Comparison of ENCODE assay signal across 8 mouse cellular contexts in genomic region chr1:91249564-91250414, GRCm38 (mm10). TPM values are rescaled to one million over a fixed set of nuclear protein-coding genes. Genes with fewer than 3 reads are reported as not detected.
A peak's percentile ranks its signal among the peaks of the same experiment; 100 is the strongest.
DNase-seq lines count a peak whose midpoint lies in the region; ATAC-seq and TF ChIP-seq lines count a peak whose summit lies in the region.

Ube2f (plus strand) TSS chr1:91250304.

- TF ChIP-seq CTCF in CH12.LX (conservative IDR thresholded peaks at IDR 0.05 in 1 of 2, IDR thresholded peaks at IDR 0.05 in 1 of 2; ENCODE audit: low read depth in 2 of 2, low read length in 2 of 2) = no peak

- peak within 1 kb of the TSS; percentile 94 to 98 (median 97) for H3K4me3 ChIP-seq in CH12.LX (replicated peaks in 1 of 3; ENCODE audit: low read depth in 2 of 3, low read length in 2 of 3, poor library complexity in 1 of 3)
- H3K4me3 ChIP-seq in forebrain, embryonic 11.5 days (ENCODE audit: low read depth, low read length) = peak within 1 kb of the TSS; percentile 99
- H3K4me3 ChIP-seq in heart, embryonic 16.5 days (ENCODE audit: low read length) = peak within 1 kb of the TSS; percentile 80
- H3K4me3 ChIP-seq in liver, embryonic 15.5 days (replicated peaks) = peak within 1 kb of the TSS; percentile 98
- H3K4me3 ChIP-seq in neural tube, embryonic 12.5 days = peak within 1 kb of the TSS; percentile 99

- H3K27me3 ChIP-seq in CH12.LX (replicated peaks) = no peaks in the 10 kb centered on the region
- H3K27me3 ChIP-seq in forebrain, embryonic 11.5 days (ENCODE audit: control insufficient read depth, insufficient read depth, low read length) = no peaks in the 10 kb centered on the region
- no peaks in the 10 kb centered on the region for H3K27me3 ChIP-seq in heart, embryonic 16.5 days (ENCODE audit: control insufficient read depth, insufficient read depth, low read length)
- H3K27me3 ChIP-seq in liver, embryonic 15.5 days = no peaks in the 10 kb centered on the region
- no peaks in the 10 kb centered on the region for H3K27me3 ChIP-seq in neural tube, embryonic 12.5 days (replicated peaks)

- WGBS in forebrain, embryonic 11.5 days = under 1% methylated on average over 43 of the region's 43 CpGs
- under 1% methylated on average over 43 of the region's 43 CpGs for WGBS in heart, embryonic 16.5 days
- WGBS in liver, embryonic 15.5 days (ENCODE audit: insufficient replicate concordance) = 1% methylated on average over 43 of the region's 43 CpGs
- under 1% methylated on average over 43 of the region's 43 CpGs for WGBS in neural tube, embryonic 12.5 days

- peaks cover 0 to 16% of the 10 kb centered on the region in 2 experiments for H3K36me3 ChIP-seq in CH12.LX (replicated peaks in 1 of 2; ENCODE audit: control insufficient read depth in 1 of 2, insufficient read depth in 1 of 2, low read length in 1 of 2)
- no peaks in the 10 kb centered on the region for H3K36me3 ChIP-seq in forebrain, embryonic 11.5 days (ENCODE audit: control insufficient read depth, insufficient read depth, low read length)
- H3K36me3 ChIP-seq in heart, embryonic 16.5 days (ENCODE audit: control insufficient read depth, insufficient read depth) = no peaks in the 10 kb centered on the region
- peaks cover 8% of the 10 kb centered on the region for H3K36me3 ChIP-seq in liver, embryonic 15.5 days (replicated peaks)
- no peaks in the 10 kb centered on the region for H3K36me3 ChIP-seq in neural tube, embryonic 12.5 days

- no peak for TF ChIP-seq RAD21 in CH12.LX (IDR thresholded peaks at IDR 0.05; ENCODE audit: low read depth, low read length)

- TF ChIP-seq EP300 in CH12.LX (IDR thresholded peaks at IDR 0.05; ENCODE audit: low read length) = no peak

- in situ Hi-C loops in CH12.LX (cut with MboI; ENCODE audit: low pct_ligation_motif_present, low pct_unique_long_range_greater_than_20kb, low sequenced_read_pairs) = loop anchor here (10.0 kb wide), 2 partner anchors 65 to 275 kb away; no protein-coding TSS in a partner anchor

- dilution Hi-C loops in CH12.LX (cut with MboI; ENCODE audit: extremely low pct_ligation_motif_present, extremely low pct_unique_long_range_greater_than_20kb, low sequenced_read_pairs) = no loop called here

- peak; percentile 89 for TF ChIP-seq POLR2A in CH12.LX (IDR thresholded peaks at IDR 0.05; ENCODE audit: low read depth, low read length)

- H3K27ac ChIP-seq in CH12.LX (ENCODE audit: insufficient read depth, low read depth) = no peak within 1 kb of the TSS
- H3K27ac ChIP-seq in forebrain, embryonic 11.5 days (ENCODE audit: low read depth, low read length) = peak within 1 kb of the TSS; percentile 68
- H3K27ac ChIP-seq in heart, embryonic 16.5 days (ENCODE audit: low read length) = peak within 1 kb of the TSS; percentile 88
- H3K27ac ChIP-seq in liver, embryonic 15.5 days (replicated peaks) = peak within 1 kb of the TSS; percentile 95
- peak within 1 kb of the TSS; percentile 37; the same call in 1 of the 2 replicates for H3K27ac ChIP-seq in neural tube, embryonic 12.5 days

- H3K79me2 ChIP-seq in CH12.LX (replicated peaks; ENCODE audit: control insufficient read depth, extremely low read depth, insufficient read depth, poor library complexity, severe bottlenecking) = peaks cover 26% of the 10 kb centered on the region

- H3K4me2 ChIP-seq in CH12.LX (ENCODE audit: insufficient read depth, low read depth, poor library complexity, severe bottlenecking) = peak within 1 kb of the TSS; percentile 92
- peak within 1 kb of the TSS; percentile 89 for H3K4me2 ChIP-seq in forebrain, embryonic 11.5 days (ENCODE audit: low read depth, low read length, severe bottlenecking)
- peak within 1 kb of the TSS; percentile 72 for H3K4me2 ChIP-seq in heart, embryonic 16.5 days (ENCODE audit: low read depth, low read length)
- H3K4me2 ChIP-seq in liver, embryonic 15.5 days = peak within 1 kb of the TSS; percentile 89
- H3K4me2 ChIP-seq in neural tube, embryonic 12.5 days (replicated peaks) = peak within 1 kb of the TSS; percentile 91

- peak; percentile 98 for DNase-seq in CH12.LX (ENCODE audit: extremely low read depth)
- DNase-seq in c-Kit-positive CD71-positive TER-119-negative erythroid progenitor cells, embryonic 14.5 days (ENCODE audit: low read depth) = peak; percentile 90
- peak; percentile 95 for DNase-seq in forebrain, embryonic 11.5 days (ENCODE audit: low spot score)
- DNase-seq in kidney, postnatal 36 days = peak; percentile 94 to 98
- peak; percentile 99 for DNase-seq in telencephalon, adult 2 months (ENCODE audit: low read depth, low spot score)

- H3K9me3 ChIP-seq in CH12.LX (replicated peaks; ENCODE audit: low read length) = no peaks in the 10 kb centered on the region
- H3K9me3 ChIP-seq in forebrain, embryonic 11.5 days (ENCODE audit: control insufficient read depth, low read length) = no peaks in the 10 kb centered on the region
- no peaks in the 10 kb centered on the region for H3K9me3 ChIP-seq in heart, embryonic 16.5 days (replicated peaks; ENCODE audit: control insufficient read depth, low read length)
- H3K9me3 ChIP-seq in liver, embryonic 15.5 days (replicated peaks) = no peaks in the 10 kb centered on the region
- no peaks in the 10 kb centered on the region for H3K9me3 ChIP-seq in neural tube, embryonic 12.5 days

- peak within 1 kb of the TSS; percentile 75 for H3K9ac ChIP-seq in CH12.LX (ENCODE audit: insufficient read depth, low read depth)
- H3K9ac ChIP-seq in forebrain, embryonic 11.5 days (ENCODE audit: low read length) = peak within 1 kb of the TSS; percentile 93
- H3K9ac ChIP-seq in heart, embryonic 16.5 days (ENCODE audit: low read length) = peak within 1 kb of the TSS; percentile 92
- peak within 1 kb of the TSS; percentile 98 for H3K9ac ChIP-seq in liver, embryonic 15.5 days
- peak within 1 kb of the TSS; percentile 98 for H3K9ac ChIP-seq in neural tube, embryonic 12.5 days

- ATAC-seq in forebrain, embryonic 11.5 days (replicated peaks; ENCODE audit: low FRiP score) = peak; percentile 99
- peak; percentile 99 for ATAC-seq in heart, embryonic 16.5 days (replicated peaks; ENCODE audit: extremely low read depth, insufficient read depth, low FRiP score)
- ATAC-seq in liver, embryonic 15.5 days (ENCODE audit: insufficient read depth) = peak; percentile 93
- ATAC-seq in neural tube, embryonic 12.5 days (ENCODE audit: low FRiP score, low read depth) = peak; percentile 100

- peaks cover 3 to 33% of the 10 kb centered on the region in 2 experiments; a peak in 3 of 4 replicates for H3K4me1 ChIP-seq in CH12.LX (ENCODE audit: control insufficient read depth in 1 of 2, insufficient read depth in 2 of 2)
- peaks cover 6% of the 10 kb centered on the region for H3K4me1 ChIP-seq in forebrain, embryonic 11.5 days (replicated peaks; ENCODE audit: control insufficient read depth, insufficient read depth, low read length)
- H3K4me1 ChIP-seq in heart, embryonic 16.5 days (ENCODE audit: control insufficient read depth, insufficient read depth, low read length) = peaks cover 30% of the 10 kb centered on the region
- H3K4me1 ChIP-seq in liver, embryonic 15.5 days (replicated peaks) = peaks cover 67% of the 10 kb centered on the region
- H3K4me1 ChIP-seq in neural tube, embryonic 12.5 days = peaks cover 26% of the 10 kb centered on the region

TF ChIP-seq in CH12.LX, 34 proteins besides CTCF, POLR2A, EP300 and RAD21 (continues in another document):
- peak; percentile 80 for TF ChIP-seq NELFE (IDR thresholded peaks at IDR 0.05; ENCODE audit: low read depth, low read length)
- peak; percentile 92 for TF ChIP-seq ELF1 (IDR thresholded peaks at IDR 0.05; ENCODE audit: low read depth, low read length)
- peak; percentile 73 for TF ChIP-seq TCF12 (IDR thresholded peaks at IDR 0.05; ENCODE audit: low read depth, low read length)
- TF ChIP-seq RCOR1 (conservative IDR thresholded peaks at IDR 0.05; ENCODE audit: low read depth, low read length) = no peak
- peak; percentile 28 for TF ChIP-seq USF1 (IDR thresholded peaks at IDR 0.05; ENCODE audit: low read depth, low read length)
- no peak for TF ChIP-seq CHD1 (IDR thresholded peaks at IDR 0.05; ENCODE audit: low read depth, low read length)
- TF ChIP-seq MAZ (IDR thresholded peaks at IDR 0.05; ENCODE audit: low read depth, low read length) = no peak
- TF ChIP-seq MAFK (IDR thresholded peaks at IDR 0.05; ENCODE audit: insufficient replicate concordance, low read length) = no peak
- TF ChIP-seq USF2 (conservative IDR thresholded peaks at IDR 0.05; ENCODE audit: low read depth, low read length) = no peak; the same call in 1 of the 2 replicates
- TF ChIP-seq CHD2 (IDR thresholded peaks at IDR 0.05; ENCODE audit: low read length) = peak; percentile 9; the same call in 1 of the 2 replicates
- TF ChIP-seq ZNF384 (IDR thresholded peaks at IDR 0.05; ENCODE audit: low read depth, low read length) = peak; percentile 100
- peak; percentile 94 for TF ChIP-seq HCFC1 (IDR thresholded peaks at IDR 0.05; ENCODE audit: low read depth, low read length)
- peak; percentile 49 for TF ChIP-seq ETS1 (conservative IDR thresholded peaks at IDR 0.05; ENCODE audit: low read depth, low read length)
- TF ChIP-seq BHLHE40 (IDR thresholded peaks at IDR 0.05; ENCODE audit: low read depth, low read length) = peak; percentile 64; the same call in 1 of the 2 replicates
- TF ChIP-seq UBTF (IDR thresholded peaks at IDR 0.05; ENCODE audit: low read depth, low read length) = no peak; the same call in 1 of the 2 replicates
- peak; percentile 91 for TF ChIP-seq MAX (IDR thresholded peaks at IDR 0.05; ENCODE audit: low read length)
- 0 out of 2 replicates have a peak, but pooled peaks have one; percentile 65 for TF ChIP-seq TBP (conservative IDR thresholded peaks at IDR 0.05; ENCODE audit: low read depth, low read length)
- peak; percentile 82 for TF ChIP-seq MYC (IDR thresholded peaks at IDR 0.05; ENCODE audit: low read depth, low read length)
- peak; percentile 75 for TF ChIP-seq NRF1 (IDR thresholded peaks at IDR 0.05; ENCODE audit: low read depth, low read length)
- TF ChIP-seq E2F4 (IDR thresholded peaks at IDR 0.05; ENCODE audit: insufficient replicate concordance, low read depth, low read length) = no peak
- 0 out of 2 replicates have a peak, but pooled peaks have one; percentile 18 for TF ChIP-seq JUND (conservative IDR thresholded peaks at IDR 0.05; ENCODE audit: low read depth, low read length)
- TF ChIP-seq MXI1 (IDR thresholded peaks at IDR 0.05; ENCODE audit: low read depth, low read length) = peak; percentile 98
- TF ChIP-seq MEF2A (IDR thresholded peaks at IDR 0.05; ENCODE audit: borderline replicate concordance, low read depth, low read length) = peak; percentile 70

RNA-seq across cellular contexts. Expression of gene Ube2f, which starts in this region (rescaled TPM):
- total RNA-seq in CH12.LX (2012; rRNA removed) (30.3 and 35.6 TPM in 2 replicates), CH12.LX (2014; rRNA removed) (58.1 and 58.8 TPM in 2 replicates)
- 69.3 and 70.5 TPM in 2 replicates for polyA plus RNA-seq in CH12.LX (2012; ENCODE audit: insufficient read length, low read depth)
- 78.9 and 84.7 TPM in 2 replicates for polyA plus RNA-seq in forebrain, embryonic 11.5 days (2014; fragmentation: Nextera tagmentation; extraction: Ambion mirVana)
- polyA plus RNA-seq in heart, embryonic 16.5 days (2015; fragmentation: Nextera tagmentation; extraction: Ambion mirVana) = 68.9 and 71.7 TPM in 2 replicates
- 66.9 and 68.6 TPM in 2 replicates for polyA plus RNA-seq in liver, embryonic 15.5 days (2015; fragmentation: Nextera tagmentation; extraction: Ambion mirVana)
- polyA plus RNA-seq in neural tube, embryonic 12.5 days (2016; fragmentation: Nextera tagmentation; extraction: Ambion mirVana) = 71.4 and 71.8 TPM in 2 replicates
